Mouse (Mus musculus): ENCODE results near the gene Setdb1. TPM values are rescaled to one million over a fixed set of nuclear protein-coding genes. Genes with fewer than 3 reads are reported as not detected.
"Not testable (repeated sequence)": the region's sequence is repeated elsewhere in the genome, so short reads cannot be mapped to it uniquely, and the experiment has no call there.

Setdb1 gene
- polyA plus RNA-seq, 1 experiment from 2014 or later = 56.5 TPM

- Histone ChIP-seq H3K27me3 (ENCODE audit: control insufficient read depth, insufficient read depth, low read length) (no peaks in the 10 kb centered on the region), H3K4me3 (ENCODE audit: low read length) (no peak overlapping the region), H3K4me2 (replicated peaks; ENCODE audit: low read depth, low read length) (no peak overlapping the region), H3K9me3 (ENCODE audit: control insufficient read depth, low read length) (0 out of 2 replicates have a peak, but pooled peaks cover 3% of the 10 kb centered on the region), H3K4me1 (ENCODE audit: control insufficient read depth, insufficient read depth, low read length) (no peaks in the 10 kb centered on the region), H3K9ac (ENCODE audit: low read depth, low read length) (no peak overlapping the region), H3K27ac (ENCODE audit: low read depth, low read length) (no peak overlapping the region), H3K36me3 (ENCODE audit: control insufficient read depth, insufficient read depth, low read length) (peaks cover 85% of the 10 kb centered on the region)
- no peak for ATAC-seq (ENCODE audit: low FRiP score, low TSS enrichment)
These were observed 7.5 kb downstream of the Setdb1 start for GRCm38 (mm10) chr3:95349491-95349890.

DNA sequence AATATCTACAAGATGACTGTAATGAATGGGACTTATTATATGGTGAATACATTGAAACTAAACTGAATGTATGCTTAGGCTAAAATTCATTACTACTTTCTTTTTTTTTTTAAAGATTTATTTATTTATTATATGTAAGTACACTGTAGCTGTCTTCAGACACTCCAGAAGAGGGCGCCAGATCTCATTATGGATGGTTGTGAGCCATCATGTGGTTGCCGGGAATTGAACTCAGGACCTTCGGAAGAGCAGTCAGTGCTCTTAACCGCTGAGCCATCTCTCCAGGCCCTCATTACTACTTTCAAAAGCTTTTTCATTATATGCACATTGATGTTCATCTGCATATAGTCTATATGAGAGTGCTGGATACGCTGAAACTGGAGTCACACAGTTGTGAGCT lies 8.7 kb downstream of the Setdb1 start:
- H3K4me3 ChIP-seq (ENCODE audit: low read length); H3K4me1 ChIP-seq (ENCODE audit: control insufficient read depth, insufficient read depth, low read length); ATAC-seq (ENCODE audit: low FRiP score, low TSS enrichment); H3K4me2 ChIP-seq (replicated peaks; ENCODE audit: low read depth, low read length); H3K27ac ChIP-seq (ENCODE audit: low read depth, low read length); H3K27me3 ChIP-seq (ENCODE audit: control insufficient read depth, insufficient read depth, low read length); H3K9me3 ChIP-seq (ENCODE audit: control insufficient read depth, low read length); H3K9ac ChIP-seq (ENCODE audit: low read depth, low read length): not testable (repeated sequence)
- peaks cover 83% of the 10 kb centered on the region for H3K36me3 ChIP-seq (ENCODE audit: control insufficient read depth, insufficient read depth, low read length)
- WGBS = 100% methylated on average over 4 of the region's 5 CpGs

- Histone ChIP-seq H3K36me3 (ENCODE audit: control insufficient read depth, insufficient read depth, low read length) (peaks cover 78% of the 10 kb centered on the region), H3K4me2 (replicated peaks; ENCODE audit: low read depth, low read length) (no peak overlapping the region), H3K9ac (ENCODE audit: low read depth, low read length) (no peak overlapping the region), H3K4me1 (ENCODE audit: control insufficient read depth, insufficient read depth, low read length) (no peaks in the 10 kb centered on the region), H3K27ac (ENCODE audit: low read depth, low read length) (no peak overlapping the region), H3K9me3 (ENCODE audit: control insufficient read depth, low read length) (0 out of 2 replicates have a peak, but pooled peaks cover 3% of the 10 kb centered on the region), H3K4me3 (ENCODE audit: low read length) (no peak overlapping the region), H3K27me3 (ENCODE audit: control insufficient read depth, insufficient read depth, low read length) (no peaks in the 10 kb centered on the region)
- 95% methylated on average over 7 of the region's 7 CpGs for WGBS
- no peak for ATAC-seq (ENCODE audit: low FRiP score, low TSS enrichment)
These were observed 10.5 kb downstream of the Setdb1 start for GRCm38 (mm10) chr3:95346454-95346853.

- H3K36me3 ChIP-seq (ENCODE audit: control insufficient read depth, insufficient read depth, low read length) = peaks cover 85% of the 10 kb centered on the region
- not testable (repeated sequence) for H3K27ac ChIP-seq (ENCODE audit: low read depth, low read length); H3K9ac ChIP-seq (ENCODE audit: low read depth, low read length); H3K4me2 ChIP-seq (replicated peaks; ENCODE audit: low read depth, low read length); H3K4me3 ChIP-seq (ENCODE audit: low read length); H3K4me1 ChIP-seq (ENCODE audit: control insufficient read depth, insufficient read depth, low read length); H3K27me3 ChIP-seq (ENCODE audit: control insufficient read depth, insufficient read depth, low read length); H3K9me3 ChIP-seq (ENCODE audit: control insufficient read depth, low read length); ATAC-seq (ENCODE audit: low FRiP score, low TSS enrichment)
- WGBS = 97% methylated on average over 9 of the region's 9 CpGs
These were observed 13.5 kb downstream of the Setdb1 start for GRCm38 (mm10) chr3:95343356-95344000.

DNA sequence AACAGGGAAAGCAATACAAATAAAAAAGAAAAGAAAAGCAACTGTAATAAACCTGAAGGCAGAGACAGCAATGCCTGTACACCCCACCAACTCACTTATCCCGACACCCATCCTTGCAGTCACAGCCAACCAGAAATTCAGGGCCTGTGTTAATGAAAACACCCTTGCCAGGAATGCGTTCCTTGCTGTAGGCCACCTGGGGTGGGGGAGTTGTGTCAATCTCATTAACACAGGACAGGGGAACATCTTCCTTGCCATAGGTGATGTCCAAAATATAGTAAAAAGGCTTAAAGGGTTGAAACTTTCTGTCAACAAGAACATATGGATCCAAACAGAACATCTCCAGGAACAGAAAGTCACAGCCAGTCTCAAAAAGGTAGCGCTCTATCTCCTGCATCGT lies 18.8 kb downstream of the Setdb1 start:
- Histone ChIP-seq H3K4me1 (ENCODE audit: control insufficient read depth, insufficient read depth, low read length) (no peaks in the 10 kb centered on the region), H3K9ac (ENCODE audit: low read depth, low read length) (no peak overlapping the region), H3K27me3 (ENCODE audit: control insufficient read depth, insufficient read depth, low read length) (no peaks in the 10 kb centered on the region), H3K27ac (ENCODE audit: low read depth, low read length) (no peak overlapping the region), H3K9me3 (ENCODE audit: control insufficient read depth, low read length) (no peaks in the 10 kb centered on the region), H3K4me3 (ENCODE audit: low read length) (no peak overlapping the region), H3K36me3 (ENCODE audit: control insufficient read depth, insufficient read depth, low read length) (peaks cover 92% of the 10 kb centered on the region), H3K4me2 (replicated peaks; ENCODE audit: low read depth, low read length) (no peak overlapping the region)
- WGBS = 91% methylated on average over 4 of the region's 4 CpGs
- ATAC-seq (ENCODE audit: low FRiP score, low TSS enrichment) = no peak

DNA sequence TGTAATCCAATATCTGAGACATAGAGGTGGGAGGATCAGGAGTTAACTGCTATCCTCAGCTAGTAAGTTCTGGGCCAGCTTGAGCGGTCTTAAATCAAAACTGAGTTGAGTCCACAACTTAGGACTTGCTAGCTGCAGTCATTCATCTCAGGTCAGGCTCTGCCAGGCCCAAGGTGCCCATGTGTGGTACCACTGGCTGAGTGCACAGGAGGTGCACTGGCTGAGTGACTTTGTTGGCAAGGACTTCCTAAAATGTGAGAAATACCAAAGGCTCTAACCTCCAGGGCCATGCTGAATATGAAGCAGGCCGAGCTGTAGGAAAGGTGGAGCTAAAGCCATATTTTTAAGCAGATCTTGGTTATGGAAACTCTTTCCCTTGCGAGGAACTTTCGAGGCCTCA lies 19.7 kb downstream of the Setdb1 start:
- Histone ChIP-seq H3K36me3 (ENCODE audit: control insufficient read depth, insufficient read depth, low read length) (peaks cover 92% of the 10 kb centered on the region), H3K27me3 (ENCODE audit: control insufficient read depth, insufficient read depth, low read length) (no peaks in the 10 kb centered on the region), H3K9ac (ENCODE audit: low read depth, low read length) (no peak overlapping the region), H3K27ac (ENCODE audit: low read depth, low read length) (no peak overlapping the region), H3K4me2 (replicated peaks; ENCODE audit: low read depth, low read length) (no peak overlapping the region), H3K9me3 (ENCODE audit: control insufficient read depth, low read length) (no peaks in the 10 kb centered on the region), H3K4me1 (ENCODE audit: control insufficient read depth, insufficient read depth, low read length) (no peaks in the 10 kb centered on the region), H3K4me3 (ENCODE audit: low read length) (no peak overlapping the region)
- no peak for ATAC-seq (ENCODE audit: low FRiP score, low TSS enrichment)
- WGBS = 95% methylated on average over 4 of the region's 4 CpGs

GRCm38 (mm10) chr3:95331528-95331927 lies 25.5 kb downstream of the Setdb1 start:
- Histone ChIP-seq H3K4me2 (replicated peaks; ENCODE audit: low read depth, low read length) (no peak overlapping the region), H3K27ac (ENCODE audit: low read depth, low read length) (no peak overlapping the region), H3K9ac (ENCODE audit: low read depth, low read length) (no peak overlapping the region), H3K4me1 (ENCODE audit: control insufficient read depth, insufficient read depth, low read length) (no peaks in the 10 kb centered on the region), H3K27me3 (ENCODE audit: control insufficient read depth, insufficient read depth, low read length) (no peaks in the 10 kb centered on the region), H3K9me3 (ENCODE audit: control insufficient read depth, low read length) (no peaks in the 10 kb centered on the region), H3K4me3 (ENCODE audit: low read length) (no peak overlapping the region), H3K36me3 (ENCODE audit: control insufficient read depth, insufficient read depth, low read length) (peaks cover 89% of the 10 kb centered on the region)
- ATAC-seq (ENCODE audit: low FRiP score, low TSS enrichment) = no peak
- 100% methylated on average over 1 of the region's 1 CpGs for WGBS

GRCm38 (mm10) chr3:95328803-95329404 lies 28.1 kb downstream of the Setdb1 start:
- Histone ChIP-seq H3K9me3 (ENCODE audit: control insufficient read depth, low read length) (no peaks in the 10 kb centered on the region), H3K4me2 (replicated peaks; ENCODE audit: low read depth, low read length) (no peak overlapping the region), H3K4me1 (ENCODE audit: control insufficient read depth, insufficient read depth, low read length) (no peaks in the 10 kb centered on the region), H3K9ac (ENCODE audit: low read depth, low read length) (no peak overlapping the region), H3K27ac (ENCODE audit: low read depth, low read length) (no peak overlapping the region), H3K36me3 (ENCODE audit: control insufficient read depth, insufficient read depth, low read length) (peaks cover 91% of the 10 kb centered on the region), H3K27me3 (ENCODE audit: control insufficient read depth, insufficient read depth, low read length) (no peaks in the 10 kb centered on the region), H3K4me3 (ENCODE audit: low read length) (no peak overlapping the region)
- no peak for ATAC-seq (ENCODE audit: low FRiP score, low TSS enrichment)
- 92% methylated on average over 1 of the region's 1 CpGs for WGBS

- ATAC-seq (ENCODE audit: low FRiP score, low TSS enrichment) = no peak
- no peaks in the 10 kb centered on the region for H3K9me3 ChIP-seq (ENCODE audit: control insufficient read depth, low read length)
- peaks cover 99% of the 10 kb centered on the region for H3K36me3 ChIP-seq (ENCODE audit: control insufficient read depth, insufficient read depth, low read length)
- H3K4me1 ChIP-seq (ENCODE audit: control insufficient read depth, insufficient read depth, low read length) = no peaks in the 10 kb centered on the region
- WGBS = 86% methylated on average over 6 of the region's 6 CpGs
- no peak overlapping the region for H3K4me2 ChIP-seq (replicated peaks; ENCODE audit: low read depth, low read length)
- H3K4me3 ChIP-seq (ENCODE audit: low read length) = no peak overlapping the region
- H3K9ac ChIP-seq (ENCODE audit: low read depth, low read length) = no peak overlapping the region
- no peak overlapping the region for H3K27ac ChIP-seq (ENCODE audit: low read depth, low read length)
- H3K27me3 ChIP-seq (ENCODE audit: control insufficient read depth, insufficient read depth, low read length) = no peaks in the 10 kb centered on the region
These were observed 32.4 kb downstream of the Setdb1 start for GRCm38 (mm10) chr3:95324454-95325144.

Measured in kidney, embryonic 14.5 days (tissue).